Mouse (Mus musculus) heart, embryonic 11.5 days (tissue): ENCODE results near the gene Trib2. TPM values are rescaled to one million over a fixed set of nuclear protein-coding genes. Genes with fewer than 3 reads are reported as not detected.

ENCODE experiments used
- ATAC-seq: fragments of 200-750 bp; cut with Nextera tagmentation; replicated peaks from 2 replicates; pipeline ENCODE4 v1.8.0; 2017; ENCODE audit warnings: moderate library complexity; ENCODE audit not compliant: insufficient number of reproducible peaks, low FRiP score, low TSS enrichment
- H3K27ac ChIP-seq: fragments of 300-500 bp; sonication (generic); 2 replicates; pipeline ENCODE4 v1.5.1; 2014; ENCODE audit warnings: mild to moderate bottlenecking, low read depth, low read length
- H3K27me3 ChIP-seq: fragments of 300-500 bp; sonication (generic); 2 replicates; pipeline ENCODE4 v1.6.1; 2014; ENCODE audit warnings: mild to moderate bottlenecking, low read length, mixed read lengths; ENCODE audit not compliant: control insufficient read depth, insufficient read depth
- H3K36me3 ChIP-seq: fragments of 300-500 bp; sonication (generic); 2 replicates; pipeline ENCODE4 v1.6.1; 2014; ENCODE audit warnings: mild to moderate bottlenecking, low read length, moderate library complexity, mixed read lengths; ENCODE audit not compliant: control insufficient read depth, insufficient read depth
- H3K4me1 ChIP-seq: fragments of 300-500 bp; sonication (generic); 2 replicates; pipeline ENCODE4 v1.6.1; 2014; ENCODE audit warnings: low read length; ENCODE audit not compliant: control insufficient read depth, insufficient read depth
- H3K4me2 ChIP-seq: fragments of 300-500 bp; sonication (generic); 2 replicates; pipeline ENCODE4 v1.6.1; 2014; ENCODE audit warnings: mild to moderate bottlenecking, moderate library complexity
- H3K4me3 ChIP-seq: fragments of 300-500 bp; sonication (generic); 2 replicates; pipeline ENCODE4 v1.5.1; 2014; ENCODE audit warnings: low read depth, low read length
- H3K9ac ChIP-seq: fragments of 300-500 bp; sonication (generic); 2 replicates; pipeline ENCODE4 v1.6.1; 2014; ENCODE audit warnings: mild to moderate bottlenecking, low read depth, low read length, moderate library complexity
- H3K9me3 ChIP-seq: fragments of 300-500 bp; sonication (generic); replicated peaks from 2 replicates; pipeline ENCODE4 v1.6.1; 2016; ENCODE audit warnings: low read length; ENCODE audit not compliant: control insufficient read depth
- WGBS: fragments of 180-500 bp; shearing (Covaris S2); extraction: QIAGEN DNeasy Blood & Tissue Kit; methylation state at CpG from one replicate; pipeline ENCODE4 v1.1.7; 2014; ENCODE audit not compliant: insufficient replicate concordance; 5-methylcytosine and 5-hydroxymethylcytosine counted together
- polyA plus RNA-seq: library from polyadenylated mRNA; unstranded; fragments of >200 nt; fragmentation: Nextera tagmentation; extraction: Ambion mirVana; gene quantifications from 2 replicates; pipeline ENCODE4 v1.2.1, GENCODE M21; 2014

Gene Trib2
- polyA plus RNA-seq, 1 experiment from 2014 or later: 45.4 TPM

DNA sequence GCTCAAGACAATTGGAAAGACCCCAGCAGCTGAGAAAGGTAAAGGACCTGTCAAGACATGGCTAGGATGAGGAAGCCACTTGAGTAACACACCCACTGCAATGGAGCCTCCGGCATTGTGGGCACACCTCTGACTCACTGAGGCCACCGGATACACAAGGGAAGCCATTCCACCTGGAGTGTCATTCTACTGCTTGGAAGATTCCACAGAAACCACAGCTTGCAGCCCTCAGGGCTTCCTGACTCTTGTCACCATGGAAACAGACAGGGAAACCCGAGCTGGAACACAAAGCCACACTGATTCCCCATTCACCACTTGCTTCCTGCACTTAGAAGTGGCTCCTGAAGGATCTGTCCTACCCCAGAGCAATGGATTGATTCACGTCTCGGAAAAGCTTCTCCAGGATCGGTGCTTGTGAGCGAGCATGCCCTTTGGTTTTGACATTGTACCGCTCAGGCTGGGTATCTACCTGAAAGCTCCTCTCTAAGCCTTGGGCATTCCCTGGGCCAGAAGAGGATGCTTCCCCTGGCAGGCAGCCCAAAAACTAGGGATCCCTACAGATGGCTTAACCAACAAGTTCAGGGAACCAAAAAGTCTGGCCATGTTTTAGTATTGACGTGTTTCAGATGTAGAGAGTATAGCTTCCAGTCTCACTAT is 15.7 kb downstream of the Trib2 start:
- H3K27ac ChIP-seq: no peak overlapping the region; the same call in 1 of the 2 replicates
- peaks cover 13% of the 10 kb centered on the region; the same call in 1 of the 2 replicates for H3K36me3 ChIP-seq
- H3K9ac ChIP-seq: no peak overlapping the region
- H3K27me3 ChIP-seq: no peaks in the 10 kb centered on the region
- H3K4me1 ChIP-seq: peaks cover 31% of the 10 kb centered on the region
- no peaks in the 10 kb centered on the region for H3K9me3 ChIP-seq
- H3K4me2 ChIP-seq: no peak overlapping the region
- H3K4me3 ChIP-seq: no peak overlapping the region
- WGBS: 60% methylated on average over 9 of the region's 9 CpGs
- 0 out of 2 replicates have a peak, but pooled peaks have one; percentile 17 for ATAC-seq

GRCm38 (mm10) chr12:15800196-15800913 is 16.4 kb downstream of the Trib2 start:
- Histone ChIP-seq H3K27me3 (no peaks in the 10 kb centered on the region), H3K4me2 (no peak overlapping the region), H3K36me3 (peaks cover 12% of the 10 kb centered on the region; the same call in 1 of the 2 replicates), H3K9ac (no peak overlapping the region), H3K4me1 (peaks cover 31% of the 10 kb centered on the region), H3K27ac (peak overlapping the region; percentile 24; the same call in 1 of the 2 replicates), H3K9me3 (no peaks in the 10 kb centered on the region), H3K4me3 (no peak overlapping the region)
- WGBS: 51% methylated on average over 4 of the region's 4 CpGs
- ATAC-seq: 0 out of 2 replicates have a peak, but pooled peaks have one; percentile 9

- Histone ChIP-seq H3K9ac (no peak overlapping the region), H3K27me3 (no peaks in the 10 kb centered on the region), H3K4me3 (no peak overlapping the region), H3K4me2 (no peak overlapping the region), H3K27ac (peak overlapping the region; percentile 8; the same call in 1 of the 2 replicates), H3K36me3 (peaks cover 18% of the 10 kb centered on the region), H3K9me3 (no peaks in the 10 kb centered on the region), H3K4me1 (peaks cover 31% of the 10 kb centered on the region)
- ATAC-seq: peak; percentile 64; the same call in 1 of the 2 replicates
- WGBS: 16% methylated on average over 7 of the region's 7 CpGs
These were observed 18.7 kb downstream of the Trib2 start for GRCm38 (mm10) chr12:15798019-15798418.

DNA sequence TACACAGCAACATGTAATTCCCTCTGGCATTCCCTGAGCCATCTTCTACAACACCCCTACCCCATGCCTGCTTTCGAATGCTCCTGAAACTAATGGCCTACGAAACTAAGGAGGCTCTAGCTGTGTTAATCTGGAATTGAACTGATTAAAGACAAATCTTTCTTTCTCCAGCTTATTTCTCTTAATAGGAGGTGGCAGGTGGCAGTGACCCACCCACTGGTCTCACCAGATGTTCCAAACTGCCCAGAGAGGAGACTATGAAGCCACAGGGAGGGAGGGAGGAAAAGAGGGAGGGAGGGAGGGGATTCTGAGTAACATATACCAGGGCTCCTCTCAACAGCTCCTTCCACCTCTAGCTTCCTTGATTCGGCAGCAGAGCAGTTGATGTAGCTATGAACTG is 20.8 kb downstream of the Trib2 start:
- no peak for ATAC-seq
- no peaks in the 10 kb centered on the region for H3K9me3 ChIP-seq
- 73% methylated on average over 3 of the region's 3 CpGs for WGBS
- H3K4me3 ChIP-seq: no peak overlapping the region
- H3K9ac ChIP-seq: no peak overlapping the region
- H3K4me2 ChIP-seq: no peak overlapping the region
- no peaks in the 10 kb centered on the region for H3K27me3 ChIP-seq
- peaks cover 27% of the 10 kb centered on the region for H3K4me1 ChIP-seq
- H3K36me3 ChIP-seq: peaks cover 22% of the 10 kb centered on the region
- no peak overlapping the region for H3K27ac ChIP-seq

DNA sequence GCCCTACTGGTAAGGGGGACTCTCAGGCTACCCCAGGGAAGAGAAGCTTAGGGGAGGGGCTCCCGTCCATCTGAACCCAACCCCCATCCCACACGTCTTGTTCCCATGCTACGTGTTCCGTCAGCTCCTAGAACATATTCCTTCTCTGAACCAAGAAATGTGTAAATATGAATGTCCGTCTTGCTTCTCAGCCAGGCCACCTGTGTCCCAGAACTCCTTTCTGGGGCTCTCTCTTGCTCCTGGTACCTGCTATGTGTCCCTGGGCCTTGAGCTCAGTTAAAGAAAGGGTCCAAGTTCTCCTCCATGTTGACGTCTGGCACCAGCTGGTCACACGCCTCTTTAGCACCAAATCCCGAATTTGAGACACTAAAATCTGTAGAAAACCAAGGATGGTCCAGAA is 23.4 kb downstream of the Trib2 start:
- Histone ChIP-seq H3K4me2 (no peak overlapping the region), H3K27me3 (no peaks in the 10 kb centered on the region), H3K9ac (no peak overlapping the region), H3K4me1 (peaks cover 8% of the 10 kb centered on the region), H3K27ac (no peak overlapping the region), H3K36me3 (peaks cover 19% of the 10 kb centered on the region), H3K9me3 (no peaks in the 10 kb centered on the region), H3K4me3 (no peak overlapping the region)
- WGBS: 85% methylated on average over 8 of the region's 8 CpGs
- no peak for ATAC-seq

GRCm38 (mm10) chr12:15790181-15790580 is 26.5 kb downstream of the Trib2 start:
- no peaks in the 10 kb centered on the region for H3K4me1 ChIP-seq
- ATAC-seq: no peak
- H3K4me3 ChIP-seq: no peak overlapping the region
- no peaks in the 10 kb centered on the region for H3K9me3 ChIP-seq
- H3K27ac ChIP-seq: no peak overlapping the region
- no peaks in the 10 kb centered on the region for H3K27me3 ChIP-seq
- H3K36me3 ChIP-seq: peaks cover 19% of the 10 kb centered on the region
- H3K9ac ChIP-seq: no peak overlapping the region
- WGBS: 80% methylated on average over 2 of the region's 2 CpGs
- no peak overlapping the region for H3K4me2 ChIP-seq

DNA sequence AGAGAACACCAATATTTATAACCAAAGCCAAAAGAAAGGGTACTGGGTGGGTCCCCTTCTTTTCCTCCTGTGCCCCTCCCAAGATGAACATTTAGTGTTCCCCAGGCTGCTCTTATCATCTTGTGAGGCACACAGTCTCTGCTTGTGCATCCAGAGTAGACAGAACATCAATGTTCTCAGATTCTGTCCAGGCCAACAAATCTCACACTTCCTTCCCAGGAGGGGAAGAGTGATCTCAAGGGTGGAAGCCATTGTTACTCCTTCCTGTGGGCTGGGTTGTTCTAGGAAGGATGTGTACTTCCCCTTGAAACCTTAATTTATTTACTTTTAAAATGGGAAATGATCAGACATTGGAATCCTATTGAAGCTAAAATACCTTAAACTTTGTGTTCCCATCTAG is 39.7 kb downstream of the Trib2 start:
- no peak overlapping the region for H3K9ac ChIP-seq
- H3K4me3 ChIP-seq: no peak overlapping the region
- H3K9me3 ChIP-seq: no peaks in the 10 kb centered on the region
- H3K27me3 ChIP-seq: no peaks in the 10 kb centered on the region
- no peak for ATAC-seq
- no peak overlapping the region for H3K27ac ChIP-seq
- H3K4me1 ChIP-seq: no peaks in the 10 kb centered on the region
- no peak overlapping the region for H3K4me2 ChIP-seq
- no peaks in the 10 kb centered on the region for H3K36me3 ChIP-seq

DNA sequence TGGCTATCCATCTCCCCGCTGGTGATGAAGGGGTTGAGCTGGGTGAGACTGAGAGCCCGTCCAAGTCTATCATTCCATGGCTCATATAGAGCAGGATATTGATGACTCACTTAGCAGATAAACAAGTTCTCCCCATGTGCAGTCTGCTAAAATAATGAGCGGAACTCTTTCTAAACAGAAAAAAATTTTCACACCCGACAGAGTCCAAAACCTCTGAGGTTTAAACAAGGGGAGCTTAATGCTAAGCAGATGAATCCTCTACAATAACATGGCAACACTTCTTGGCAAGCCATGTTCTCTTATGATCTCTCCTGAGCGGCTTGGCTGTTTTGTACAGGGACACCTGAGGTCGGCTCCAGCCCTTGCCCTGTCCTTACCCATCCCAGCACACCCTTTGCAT is 45.0 kb downstream of the Trib2 start:
- no peaks in the 10 kb centered on the region for H3K9me3 ChIP-seq
- no peak overlapping the region for H3K4me2 ChIP-seq
- no peak overlapping the region for H3K27ac ChIP-seq
- H3K9ac ChIP-seq: no peak overlapping the region
- no peaks in the 10 kb centered on the region for H3K4me1 ChIP-seq
- no peak for ATAC-seq
- H3K27me3 ChIP-seq: no peaks in the 10 kb centered on the region
- WGBS: 73% methylated on average over 6 of the region's 6 CpGs
- no peak overlapping the region for H3K4me3 ChIP-seq
- no peaks in the 10 kb centered on the region for H3K36me3 ChIP-seq
